Mouse (Mus musculus) neural tube, embryonic 11.5 days (tissue): ENCODE measurements at regions not wholly inside any gene's neighbourhood (a gene's known extent, or its start where the extent isn't known, plus 50 kb on each side); places are given as distances from the start of the nearest gene placed in this dataset.

Experiments used
- ATAC-seq: fragments of 200-750 bp; cut with Nextera tagmentation; 2 replicates; pipeline ENCODE4 v1.8.0; 2017; ENCODE audit warnings: moderate number of reproducible peaks, mild to moderate bottlenecking, moderate TSS enrichment, moderate library complexity; ENCODE audit not compliant: insufficient read depth, low FRiP score, low TSS enrichment
- DNase-seq: peaks from one replicate; pipeline ENCODE4 v3.0.0-alpha.2; 2015; ENCODE audit warnings: low spot score
- H3K27ac ChIP-seq: fragments of 300-500 bp; sonication (generic); 2 replicates; pipeline ENCODE4 v1.5.1; 2014; ENCODE audit warnings: low read depth, mild to moderate bottlenecking, low read length
- H3K27me3 ChIP-seq: fragments of 300-500 bp; sonication (generic); 2 replicates; pipeline ENCODE4 v1.6.1; 2014; ENCODE audit warnings: mild to moderate bottlenecking, low read length, mixed read lengths; ENCODE audit not compliant: control insufficient read depth, insufficient read depth
- H3K36me3 ChIP-seq: fragments of 300-500 bp; sonication (generic); 2 replicates; pipeline ENCODE4 v1.6.1; 2014; ENCODE audit warnings: mild to moderate bottlenecking, low read length, moderate library complexity, mixed read lengths; ENCODE audit not compliant: control insufficient read depth, insufficient read depth
- H3K4me1 ChIP-seq: fragments of 300-500 bp; sonication (generic); 2 replicates; pipeline ENCODE4 v1.6.1; 2014; ENCODE audit warnings: low read length, mixed read lengths; ENCODE audit not compliant: control insufficient read depth, insufficient read depth
- H3K4me2 ChIP-seq: fragments of 300-500 bp; sonication (generic); 2 replicates; pipeline ENCODE4 v1.6.1; 2014; ENCODE audit warnings: low read depth, mild to moderate bottlenecking, moderate library complexity
- H3K4me3 ChIP-seq: fragments of 300-500 bp; sonication (generic); 2 replicates; pipeline ENCODE4 v1.5.1; 2014; ENCODE audit warnings: low read depth, low read length
- H3K9ac ChIP-seq: fragments of 300-500 bp; sonication (generic); 2 replicates; pipeline ENCODE4 v1.6.1; 2014; ENCODE audit warnings: mild to moderate bottlenecking, low read length
- H3K9me3 ChIP-seq: fragments of 300-500 bp; sonication (generic); 2 replicates; pipeline ENCODE4 v1.6.1; 2016; ENCODE audit warnings: low read length; ENCODE audit not compliant: control insufficient read depth
- WGBS: fragments of 180-500 bp; shearing (Covaris S2); extraction: QIAGEN DNeasy Blood & Tissue Kit; methylation state at CpG from one replicate; pipeline ENCODE4 v1.1.7; 2014; 5-methylcytosine and 5-hydroxymethylcytosine counted together

- no peak for ATAC-seq
- no peak overlapping the region for H3K27ac ChIP-seq
- H3K9ac ChIP-seq: no peak overlapping the region
- 91% methylated on average over 2 of the region's 2 CpGs for WGBS
- no peaks in the 10 kb centered on the region for H3K27me3 ChIP-seq
- no peaks in the 10 kb centered on the region for H3K9me3 ChIP-seq
- no peaks in the 10 kb centered on the region for H3K4me1 ChIP-seq
- no peaks in the 10 kb centered on the region for H3K36me3 ChIP-seq
- H3K4me2 ChIP-seq: no peak overlapping the region
- no peak overlapping the region for H3K4me3 ChIP-seq
- DNase-seq: no peak
Measured at GRCm38 (mm10) chr13:118513961-118514360, 126.9 kb upstream of the Mrps30 start.

- H3K4me1 ChIP-seq: no peaks in the 10 kb centered on the region
- ATAC-seq (0 out of 2 replicates have a peak, but pooled peaks have one; percentile 43), DNase-seq (no peak)
- H3K36me3 ChIP-seq: no peaks in the 10 kb centered on the region
- no peak overlapping the region for H3K9ac ChIP-seq
- H3K4me2 ChIP-seq: no peak overlapping the region
- H3K4me3 ChIP-seq: no peak overlapping the region
- no peaks in the 10 kb centered on the region for H3K9me3 ChIP-seq
- H3K27me3 ChIP-seq: no peaks in the 10 kb centered on the region
- no peak overlapping the region for H3K27ac ChIP-seq
- 65% methylated on average over 4 of the region's 4 CpGs for WGBS
Measured at GRCm38 (mm10) chr13:118506136-118506535, 119.1 kb upstream of the Mrps30 start.

- no peak for DNase-seq
- H3K4me2 ChIP-seq: no peak overlapping the region
- no peaks in the 10 kb centered on the region for H3K4me1 ChIP-seq
- H3K36me3 ChIP-seq: no peaks in the 10 kb centered on the region
- H3K27ac ChIP-seq: no peak overlapping the region
- 42% methylated on average over 3 of the region's 3 CpGs for WGBS
- H3K27me3 ChIP-seq: no peaks in the 10 kb centered on the region
- H3K9ac ChIP-seq: no peak overlapping the region
- no peak overlapping the region for H3K4me3 ChIP-seq
- no peaks in the 10 kb centered on the region for H3K9me3 ChIP-seq
- no peak for ATAC-seq
Measured at GRCm38 (mm10) chr13:118490610-118491009, 103.6 kb upstream of the Mrps30 start.

- no peak overlapping the region for H3K27ac ChIP-seq
- no peaks in the 10 kb centered on the region for H3K27me3 ChIP-seq
- H3K4me1 ChIP-seq: no peaks in the 10 kb centered on the region
- H3K4me2 ChIP-seq: no peak overlapping the region
- H3K4me3 ChIP-seq: no peak overlapping the region
- no peak overlapping the region for H3K9ac ChIP-seq
- whole genome bisulfite sequencing: 82% methylated on average over 8 of the region's 8 CpGs
- ATAC-seq (no peak), DNase-seq (no peak)
- no peaks in the 10 kb centered on the region for H3K9me3 ChIP-seq
- no peaks in the 10 kb centered on the region for H3K36me3 ChIP-seq
Measured at GRCm38 (mm10) chr13:118483031-118483430, 96.0 kb upstream of the Mrps30 start.

GRCm38 (mm10) chr13:118480237-118480636, 93.2 kb upstream of the Mrps30 start:
- no peaks in the 10 kb centered on the region for H3K27me3 ChIP-seq
- H3K4me2 ChIP-seq: no peak overlapping the region
- no peak overlapping the region for H3K4me3 ChIP-seq
- no peaks in the 10 kb centered on the region for H3K36me3 ChIP-seq
- ATAC-seq (no peak), DNase-seq (no peak)
- H3K27ac ChIP-seq: no peak overlapping the region
- H3K9me3 ChIP-seq: no peaks in the 10 kb centered on the region
- H3K4me1 ChIP-seq: no peaks in the 10 kb centered on the region
- 83% methylated on average over 1 of the region's 1 CpGs for WGBS
- H3K9ac ChIP-seq: no peak overlapping the region

GRCm38 (mm10) chr13:118478487-118478886, 91.4 kb upstream of the Mrps30 start:
- Histone ChIP-seq H3K4me1 (no peaks in the 10 kb centered on the region), H3K4me2 (no peak overlapping the region), H3K27me3 (no peaks in the 10 kb centered on the region), H3K4me3 (no peak overlapping the region), H3K27ac (no peak overlapping the region), H3K9ac (no peak overlapping the region), H3K9me3 (no peaks in the 10 kb centered on the region), H3K36me3 (no peaks in the 10 kb centered on the region)
- DNase-seq (no peak), ATAC-seq (no peak)
- WGBS: 87% methylated on average over 1 of the region's 1 CpGs

GRCm38 (mm10) chr13:118472578-118472977, 85.5 kb upstream of the Mrps30 start:
- Histone ChIP-seq H3K27ac (no peak overlapping the region), H3K27me3 (no peaks in the 10 kb centered on the region), H3K4me1 (no peaks in the 10 kb centered on the region), H3K4me3 (no peak overlapping the region), H3K36me3 (no peaks in the 10 kb centered on the region), H3K4me2 (no peak overlapping the region), H3K9me3 (no peaks in the 10 kb centered on the region), H3K9ac (no peak overlapping the region)
- WGBS: 79% methylated on average over 7 of the region's 7 CpGs
- DNase-seq (no peak), ATAC-seq (no peak)

- WGBS: 85% methylated on average over 9 of the region's 9 CpGs
- Histone ChIP-seq H3K9me3 (no peaks in the 10 kb centered on the region), H3K4me3 (no peak overlapping the region), H3K27ac (no peak overlapping the region), H3K4me2 (no peak overlapping the region), H3K27me3 (no peaks in the 10 kb centered on the region), H3K4me1 (no peaks in the 10 kb centered on the region), H3K9ac (no peak overlapping the region), H3K36me3 (no peaks in the 10 kb centered on the region)
- DNase-seq (no peak), ATAC-seq (no peak)
Measured at GRCm38 (mm10) chr13:118459672-118460384, 72.8 kb upstream of the Mrps30 start.

- Histone ChIP-seq H3K4me1 (no peaks in the 10 kb centered on the region), H3K27ac (no peak overlapping the region), H3K4me2 (no peak overlapping the region), H3K9me3 (no peaks in the 10 kb centered on the region), H3K4me3 (no peak overlapping the region), H3K27me3 (no peaks in the 10 kb centered on the region), H3K9ac (no peak overlapping the region), H3K36me3 (no peaks in the 10 kb centered on the region)
- DNase-seq (no peak), ATAC-seq (no peak)
- 72% methylated on average over 6 of the region's 6 CpGs for WGBS
Measured at GRCm38 (mm10) chr13:118448977-118449705, 62.1 kb upstream of the Mrps30 start.
